Mouse (Mus musculus) MEL (cell line): ENCODE results near the gene Srgap3.

Experiments used
- CHD1 ChIP-seq: IDR thresholded peaks from 2 replicates; pipeline ENCODE4 v1.6.1; 2012; ENCODE audit warnings: low read depth, mild to moderate bottlenecking, inconsistent platforms, low read length, improper control_type of control experiment
- CTCF ChIP-seq, 3 experiments: IDR thresholded peaks in 2 of 3; conservative IDR thresholded peaks in 1 of 3; 2 replicates each; pipeline ENCODE4 v1.5.1; 2011 to 2012; ENCODE audit warnings: low read length in 3 of 3, low read depth in 2 of 3, mild to moderate bottlenecking in 2 of 3, improper control_type of control experiment in 1 of 3, inconsistent platforms in 1 of 3, mixed read lengths in 1 of 3, moderate library complexity in 1 of 3; ENCODE audit not compliant: control insufficient read depth in 1 of 3, insufficient read depth in 1 of 3, poor library complexity in 1 of 3, severe bottlenecking in 1 of 3
- EP300 ChIP-seq, 2 experiments: IDR thresholded peaks; 2 replicates each; pipeline ENCODE4 v1.6.1; 2011; ENCODE audit warnings: improper control_type of control experiment in 2 of 2, low read length in 2 of 2, low read depth in 1 of 2, mild to moderate bottlenecking in 1 of 2
- KAT2A ChIP-seq: conservative IDR thresholded peaks from 2 replicates; pipeline ENCODE4 v1.6.1; 2012; ENCODE audit warnings: low read depth, low read length, improper control_type of control experiment, inconsistent platforms
- MAX ChIP-seq: IDR thresholded peaks from 2 replicates; pipeline ENCODE4 v1.6.1; 2011; ENCODE audit warnings: low read length, improper control_type of control experiment
- NELFE ChIP-seq: IDR thresholded peaks from 2 replicates; pipeline ENCODE4 v1.6.1; 2011; ENCODE audit warnings: low read depth, low read length, improper control_type of control experiment
- POLR2A ChIP-seq, 2 experiments: IDR thresholded peaks; 2 replicates each; pipeline ENCODE4 v1.6.1; 2011 to 2012; ENCODE audit warnings: low read length in 2 of 2, mild to moderate bottlenecking in 2 of 2, control low read depth in 1 of 2, improper control_type of control experiment in 1 of 2, low read depth in 1 of 2, moderate library complexity in 1 of 2; ENCODE audit not compliant: control insufficient read depth in 1 of 2, insufficient read depth in 1 of 2, poor library complexity in 1 of 2
- RCOR1 ChIP-seq: IDR thresholded peaks from 2 replicates; pipeline ENCODE4 v1.6.1; 2012; ENCODE audit warnings: low read depth, mild to moderate bottlenecking, inconsistent platforms, low read length, improper control_type of control experiment
- TAL1 ChIP-seq: IDR thresholded peaks from 2 replicates; pipeline ENCODE4 v1.6.1; 2012; ENCODE audit warnings: mild to moderate bottlenecking, inconsistent platforms, low read length, moderate library complexity, mixed read lengths
- TBP ChIP-seq: IDR thresholded peaks from 2 replicates; pipeline ENCODE4 v1.8.0; 2011; ENCODE audit warnings: low read depth, low read length, improper control_type of control experiment
- TCF12 ChIP-seq: IDR thresholded peaks from 2 replicates; pipeline ENCODE4 v1.6.1; 2014; ENCODE audit warnings: low read depth, mild to moderate bottlenecking, inconsistent platforms, low read length, improper control_type of control experiment, moderate library complexity

- TF ChIP-seq POLR2A (IDR thresholded peaks at IDR 0.05; ENCODE audit: control insufficient read depth in 1 of 2, insufficient read depth in 1 of 2, low read depth in 1 of 2, low read length in 2 of 2, poor library complexity in 1 of 2) (no peak), CTCF (IDR thresholded peaks at IDR 0.05 in 2 of 3, conservative IDR thresholded peaks at IDR 0.05 in 1 of 3; ENCODE audit: control insufficient read depth in 1 of 3, insufficient read depth in 1 of 3, low read depth in 2 of 3, low read length in 3 of 3, poor library complexity in 1 of 3, severe bottlenecking in 1 of 3) (no peak), MAX (no peak), NELFE (no peak), TAL1 (no peak), EP300 (IDR thresholded peaks at IDR 0.05; ENCODE audit: low read depth in 1 of 2, low read length in 2 of 2) (no peak), KAT2A (no peak), TBP (no peak), RCOR1 (no peak), CHD1 (no peak), TCF12 (no peak)
Measured at GRCm38 (mm10) chr6:112756866-112757265, 190.2 kb downstream of the Srgap3 start.
